Comparison of ENCODE assay signal across 8 mouse cellular contexts in genomic region chr10:107799671-107800353, GRCm38 (mm10).
DNase-seq lines count a peak whose midpoint lies in the region; ATAC-seq and TF ChIP-seq lines count a peak whose summit lies in the region.

No protein-coding gene starts in this region.

- H3K4me2 ChIP-seq in lung, embryonic 15.5 days, result no peak overlapping the region

- 4% methylated on average over 7 of the region's 7 CpGs for WGBS in lung, embryonic 15.5 days

- peak; percentile 69 for ATAC-seq in lung, embryonic 15.5 days (ENCODE audit: borderline replicate concordance, extremely low read depth, low FRiP score, low TSS enrichment)

- TF ChIP-seq POLR2A in embryonic fibroblast, embryonic 13.5 days (IDR thresholded peaks at IDR 0.05; ENCODE audit: low read depth, low read length), result no peak

- H3K9ac ChIP-seq in lung, embryonic 15.5 days, result no peak overlapping the region

- H3K4me3 ChIP-seq in embryonic fibroblast, embryonic 13.5 days (ENCODE audit: insufficient read depth, low read length), result no peak overlapping the region
- no peak overlapping the region for H3K4me3 ChIP-seq in lung, embryonic 15.5 days

- H3K36me3 ChIP-seq in lung, embryonic 15.5 days, result no peaks in the 10 kb centered on the region

- H3K27me3 ChIP-seq in lung, embryonic 15.5 days, result no peaks in the 10 kb centered on the region

- H3K9me3 ChIP-seq in lung, embryonic 15.5 days, result no peaks in the 10 kb centered on the region

- H3K4me1 ChIP-seq in embryonic fibroblast, embryonic 13.5 days (ENCODE audit: control insufficient read depth, insufficient read depth, low read length), result no peaks in the 10 kb centered on the region
- no peaks in the 10 kb centered on the region for H3K4me1 ChIP-seq in lung, embryonic 15.5 days

- peak; percentile 57 for DNase-seq in CD4-positive, CD25-positive, alpha-beta regulatory T cell, adult 2 months (ENCODE audit: low read depth, low spot score)
- DNase-seq in adrenal gland, postnatal 4 days (ENCODE audit: low spot score in 2 of 2), result peak; percentile 12 to 17
- DNase-seq in heart, postnatal 36 days, result peak; percentile 56 to 61
- DNase-seq in kidney, postnatal 4 days, result peak; percentile 77
- DNase-seq in ovary, postnatal 14 days (ENCODE audit: low spot score), result peak; percentile 39
- DNase-seq in urinary bladder, adult 18-20 months (ENCODE audit: low spot score in 2 of 2), result peak; percentile 20 to 47

- peak; percentile 84; the same call in 1 of the 2 replicates for TF ChIP-seq CTCF in embryonic fibroblast, embryonic 13.5 days (IDR thresholded peaks at IDR 0.05; ENCODE audit: borderline replicate concordance, insufficient read depth, low read length)

- peak overlapping the region; percentile 28; the same call in 1 of the 2 replicates for H3K27ac ChIP-seq in embryonic fibroblast, embryonic 13.5 days (ENCODE audit: insufficient read depth, low read length)
- H3K27ac ChIP-seq in lung, embryonic 15.5 days, result no peak overlapping the region

- intact Hi-C loops in heart, postnatal 36 days (cut with DNase I), result loop anchor here (2.0 to 5.0 kb wide), 3 partner anchors 125 to 647 kb away; no protein-coding TSS in a partner anchor

Comparison
In these comparisons a context has a peak if more than half of its experiments do, and no peak if none do; other contexts are left out.
1. DNase-seq: peak in every context shown above with its lines; median percentile 77 in kidney, postnatal 4 days; 58 in heart, postnatal 36 days; 57 in CD4-positive, CD25-positive, alpha-beta regulatory T cell, adult 2 months; 39 in ovary, postnatal 14 days; 34 in urinary bladder, adult 18-20 months; 14 in adrenal gland, postnatal 4 days.